Mouse (Mus musculus): ENCODE measurements around the gene Rbms1.

Gene Rbms1

GRCm38 (mm10) chr2:60826406-60827151, 136.4 kb downstream of the Rbms1 start:
- no peak for TF ChIP-seq GATA4 (IDR thresholded peaks at IDR 0.05; ENCODE audit: insufficient replicate concordance, low read length)

DNA sequence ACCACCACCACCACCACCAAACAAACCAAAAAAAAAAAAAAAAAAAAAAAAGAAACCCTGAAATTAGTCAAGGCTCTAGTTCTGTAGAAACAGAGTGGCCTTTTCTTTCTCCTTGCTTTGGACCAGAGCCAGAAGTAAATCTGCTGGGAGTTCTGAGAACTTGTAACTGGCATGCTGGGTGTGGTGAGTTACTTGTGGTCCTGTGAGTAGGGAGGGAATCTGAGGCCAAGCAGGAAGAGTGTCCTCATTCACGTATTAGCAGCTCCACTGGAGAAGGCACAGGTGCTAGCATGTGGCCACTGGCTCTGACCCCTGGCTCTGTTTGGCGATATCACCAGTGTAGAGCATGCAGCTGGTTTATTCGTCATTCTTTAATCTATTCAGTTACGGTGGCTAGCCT, 137.3 kb downstream of the Rbms1 start:
- TF ChIP-seq GATA4 (IDR thresholded peaks at IDR 0.05; ENCODE audit: insufficient replicate concordance, low read length), result no peak

DNA sequence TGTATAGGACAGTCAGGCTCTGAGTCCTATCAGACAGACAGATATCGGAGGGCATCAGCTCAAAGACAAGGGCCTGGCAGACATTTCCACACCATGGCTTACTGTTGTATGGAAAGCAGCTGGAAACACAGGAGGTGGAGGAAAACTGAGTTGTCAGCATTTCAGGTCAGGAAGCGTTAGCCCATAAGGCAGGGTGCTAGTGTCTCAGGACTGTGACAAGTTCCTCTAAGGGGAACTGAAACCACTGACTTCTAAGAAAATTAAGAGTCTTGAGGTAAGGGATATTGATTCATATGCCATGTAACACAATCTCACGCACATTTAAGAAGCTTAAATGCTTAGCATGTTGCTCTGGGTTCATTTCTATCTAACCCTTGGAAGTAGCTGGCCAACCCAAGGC, 141.4 kb downstream of the Rbms1 start:
- no peak for TF ChIP-seq GATA4 (IDR thresholded peaks at IDR 0.05; ENCODE audit: insufficient replicate concordance, low read length)

GRCm38 (mm10) chr2:60818632-60819031, 144.4 kb downstream of the Rbms1 start:
- TF ChIP-seq GATA4 (IDR thresholded peaks at IDR 0.05; ENCODE audit: insufficient replicate concordance, low read length), result no peak

DNA sequence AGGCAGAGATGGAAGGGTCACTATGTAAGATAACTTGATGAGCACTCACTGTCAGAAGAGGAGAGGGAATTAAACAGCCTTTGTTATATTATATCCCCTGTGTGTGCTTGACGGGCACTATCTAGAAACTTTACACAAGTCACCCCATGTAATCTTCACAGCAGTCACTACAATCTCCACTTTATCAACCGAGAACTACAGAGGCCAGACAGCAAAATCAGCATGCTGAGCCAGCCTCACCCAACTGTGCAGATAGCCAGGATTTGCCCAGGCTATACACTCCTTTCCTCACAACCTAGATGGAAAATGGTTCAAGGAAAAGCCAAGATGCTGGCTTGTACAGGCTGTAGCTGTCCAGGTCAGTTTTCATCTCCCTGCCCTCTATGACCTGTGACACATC, 146.7 kb downstream of the Rbms1 start:
- TF ChIP-seq GATA4 (IDR thresholded peaks at IDR 0.05; ENCODE audit: insufficient replicate concordance, low read length), result no peak

GRCm38 (mm10) chr2:60814788-60815187, 148.2 kb downstream of the Rbms1 start:
- no peak for TF ChIP-seq GATA4 (IDR thresholded peaks at IDR 0.05; ENCODE audit: insufficient replicate concordance, low read length)

DNA sequence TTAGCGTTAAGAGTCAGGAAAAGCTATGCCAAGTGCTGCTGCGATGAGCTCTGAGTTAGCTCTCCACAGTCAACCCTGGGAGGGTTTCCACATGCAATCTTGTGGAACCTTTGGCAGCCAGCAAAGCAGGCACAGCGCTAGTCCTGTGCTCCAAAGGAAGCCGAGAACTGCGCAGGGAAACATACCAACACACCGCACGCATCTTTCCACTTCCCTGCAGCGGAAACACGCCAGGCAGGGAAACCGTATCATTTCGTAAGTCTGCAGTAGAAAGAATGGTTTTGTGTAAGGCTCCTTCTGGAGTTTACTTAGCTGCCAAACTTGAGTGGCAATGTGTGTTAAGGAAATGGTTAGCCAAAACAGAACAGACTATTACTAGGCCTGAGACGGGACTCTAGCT, 150.0 kb downstream of the Rbms1 start:
- no peak for TF ChIP-seq GATA4 (IDR thresholded peaks at IDR 0.05; ENCODE audit: insufficient replicate concordance, low read length)

DNA sequence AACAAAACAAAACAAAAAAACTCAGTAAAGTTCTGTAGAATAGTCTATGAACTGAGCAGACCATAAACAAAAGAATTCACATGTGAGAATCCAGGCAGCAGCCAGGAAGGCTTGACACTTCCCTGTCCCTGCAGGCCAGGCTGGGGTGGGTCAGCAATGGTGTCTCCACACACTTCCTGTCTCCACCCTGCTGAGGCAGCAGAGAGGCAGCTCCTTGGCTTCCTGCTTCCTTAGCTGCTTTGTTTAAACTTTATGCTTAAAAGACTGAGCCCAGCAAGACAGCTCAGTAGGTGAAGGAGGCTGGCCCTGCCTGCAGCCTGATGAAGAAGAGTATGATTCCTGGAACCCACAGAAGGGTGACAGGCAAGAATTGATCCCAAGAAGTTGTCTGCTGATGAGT, 152.4 kb downstream of the Rbms1 start:
- peak; percentile 51; the same call in 1 of the 2 replicates for TF ChIP-seq GATA4 (IDR thresholded peaks at IDR 0.05; ENCODE audit: insufficient replicate concordance, low read length)

DNA sequence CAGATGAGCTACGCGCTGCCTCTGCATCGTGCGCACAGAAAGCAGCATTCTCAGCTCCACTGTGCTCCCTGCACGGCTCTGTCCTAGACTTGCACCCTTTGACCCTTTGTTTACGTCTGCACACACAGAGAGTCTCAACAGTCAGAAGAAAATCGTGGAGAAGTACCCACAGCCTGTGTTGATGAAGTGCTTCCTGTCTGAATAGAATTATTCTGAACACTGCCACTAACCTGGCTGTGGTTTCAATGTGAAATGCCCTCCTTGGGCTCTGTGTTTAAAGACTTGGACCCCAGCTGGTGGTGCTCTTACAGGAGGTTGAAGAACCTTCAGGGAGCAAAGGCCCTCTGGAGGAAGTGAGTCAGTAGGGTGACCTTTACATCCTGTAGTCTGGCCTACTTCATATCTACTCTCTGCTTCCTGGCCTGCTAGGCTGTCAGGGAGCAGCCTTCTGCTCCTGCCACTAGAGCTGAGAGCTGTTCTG, 153.5 kb downstream of the Rbms1 start:
- no peak for TF ChIP-seq GATA4 (IDR thresholded peaks at IDR 0.05; ENCODE audit: insufficient replicate concordance, low read length)

- no peak for TF ChIP-seq GATA4 (IDR thresholded peaks at IDR 0.05; ENCODE audit: insufficient replicate concordance, low read length)
Measured at GRCm38 (mm10) chr2:60808822-60809221, 154.2 kb downstream of the Rbms1 start.

DNA sequence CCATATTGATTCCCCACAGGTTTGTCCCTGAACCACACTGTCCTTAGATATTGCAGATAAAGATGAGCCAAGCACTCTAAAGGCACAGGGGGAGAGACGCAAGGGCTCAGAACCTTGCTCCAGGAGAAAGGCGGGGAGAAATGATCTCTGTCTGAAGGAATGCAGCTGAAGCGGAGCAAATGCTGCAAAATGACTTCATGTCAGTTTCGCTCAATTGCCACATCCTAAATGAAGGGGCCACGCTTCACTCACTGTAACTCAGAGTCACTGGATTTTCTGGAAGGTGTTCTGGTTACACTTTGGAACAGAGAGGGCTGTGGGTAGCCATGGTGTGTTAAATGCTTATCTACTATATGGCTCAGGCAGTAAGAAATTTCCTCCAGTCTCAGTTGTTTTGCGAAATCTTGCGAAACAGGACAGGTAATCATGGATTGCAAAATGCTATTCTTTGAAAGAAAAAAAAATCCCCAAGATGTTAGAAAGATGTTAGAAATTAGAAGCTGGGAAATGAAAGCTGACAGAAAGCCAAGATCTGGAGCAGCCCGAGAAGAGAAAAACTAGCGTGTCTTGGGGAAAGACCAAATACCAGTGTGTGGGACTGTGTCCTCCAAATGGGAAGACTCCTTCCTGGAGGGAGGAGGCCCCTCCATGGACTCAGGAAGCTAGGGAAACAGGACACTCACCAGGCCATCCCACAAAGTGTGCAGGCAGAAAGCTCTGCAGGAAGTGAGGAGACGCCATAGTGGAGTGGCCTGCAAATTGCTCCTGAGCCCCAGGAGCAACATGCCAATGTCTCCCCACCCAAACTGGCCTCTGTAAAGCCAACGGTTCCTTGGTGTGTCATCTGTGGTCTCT, 155.4 kb downstream of the Rbms1 start:
- TF ChIP-seq GATA4 (IDR thresholded peaks at IDR 0.05; ENCODE audit: insufficient replicate concordance, low read length), result peak; percentile 20

- TF ChIP-seq GATA4 (IDR thresholded peaks at IDR 0.05; ENCODE audit: insufficient replicate concordance, low read length), result no peak
Measured at GRCm38 (mm10) chr2:60804763-60805162, 158.2 kb downstream of the Rbms1 start.

DNA sequence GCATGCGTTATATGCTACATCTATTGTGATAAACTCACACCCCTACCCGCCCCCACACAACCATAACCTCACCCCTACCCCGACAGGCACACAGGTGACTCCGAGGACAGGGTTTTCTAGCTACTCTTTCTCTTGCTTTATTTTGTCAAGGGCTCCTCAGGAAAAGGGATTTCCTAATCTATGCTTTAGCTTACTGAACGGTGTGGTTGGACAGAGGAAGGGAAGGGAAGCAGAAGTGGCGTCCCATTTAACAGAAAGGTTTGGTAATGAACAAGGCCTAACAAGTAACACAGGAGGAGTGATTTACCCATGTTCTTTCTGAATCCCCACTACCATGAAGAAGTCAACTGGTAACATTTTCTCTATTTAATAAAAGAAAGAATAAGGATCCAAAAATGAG, 159.6 kb downstream of the Rbms1 start:
- no peak for TF ChIP-seq GATA4 (IDR thresholded peaks at IDR 0.05; ENCODE audit: insufficient replicate concordance, low read length)

- TF ChIP-seq GATA4 (IDR thresholded peaks at IDR 0.05; ENCODE audit: insufficient replicate concordance, low read length), result no peak
Measured at GRCm38 (mm10) chr2:60802828-60803227, 160.2 kb downstream of the Rbms1 start.

- no peak for TF ChIP-seq GATA4 (IDR thresholded peaks at IDR 0.05; ENCODE audit: insufficient replicate concordance, low read length)
Measured at GRCm38 (mm10) chr2:60802191-60802590, 160.8 kb downstream of the Rbms1 start.

GRCm38 (mm10) chr2:60801571-60802155, 161.3 kb downstream of the Rbms1 start:
- TF ChIP-seq GATA4 (IDR thresholded peaks at IDR 0.05; ENCODE audit: insufficient replicate concordance, low read length), result no peak

Data from liver, adult (tissue).